19 mouse cellular contexts compared by ENCODE assay signal in genomic region chr3:95029953-95030352, GRCm38 (mm10). TPM values are rescaled to one million over a fixed set of nuclear protein-coding genes. Genes with fewer than 3 reads are reported as not detected.
DNase-seq lines count a peak whose midpoint lies in the region; ATAC-seq and TF ChIP-seq lines count a peak whose summit lies in the region.
"Had no signal": no experiment of that assay in that cellular context is flagged by ENCODE, and none has a peak within 500 bp of the region (broad histone marks: within the 10 kb centered on the region; RNA-seq: fewer than 3 reads in every experiment).

No protein-coding gene starts in this region.

- TF ChIP-seq EP300 in heart, adult 2 months (IDR thresholded peaks at IDR 0.05; ENCODE audit: insufficient read depth, low read depth, low read length) = no peak

- peak; percentile 17; the same call in 1 of the 2 replicates for TF ChIP-seq CTCF in heart, adult 2 months (IDR thresholded peaks at IDR 0.05)
- 0 out of 2 replicates have a peak, but pooled peaks have one; percentile 17 for TF ChIP-seq CTCF in lung, embryonic 14.5 days (IDR thresholded peaks at IDR 0.05; ENCODE audit: low read depth)

- no peak overlapping the region for H3K27ac ChIP-seq in heart, adult 2 months
- H3K27ac ChIP-seq in lung, embryonic 14.5 days (ENCODE audit: low read depth) = no peak overlapping the region
- H3K27ac ChIP-seq in neural tube, embryonic 15.5 days (replicated peaks) = no peak overlapping the region
- H3K27ac ChIP-seq: embryonic facial prominence, embryonic 10.5 days; midbrain, embryonic 15.5 days had no signal

- no peak overlapping the region for H3K4me2 ChIP-seq in lung, embryonic 14.5 days
- H3K4me2 ChIP-seq in neural tube, embryonic 15.5 days = no peak overlapping the region
- H3K4me2 ChIP-seq: heart, embryonic 11.5 days; midbrain, embryonic 15.5 days had no signal

- ATAC-seq in lung, embryonic 14.5 days (ENCODE audit: insufficient read depth) = no peak
- no peak for ATAC-seq in neural tube, embryonic 15.5 days (ENCODE audit: low FRiP score)
- ATAC-seq in frontal cortex, adult (ENCODE audit: low TSS enrichment) = no peak
- ATAC-seq: forebrain, embryonic 16.5 days; midbrain, embryonic 15.5 days had no signal

- no peaks in the 10 kb centered on the region for H3K9me3 ChIP-seq in lung, embryonic 14.5 days (ENCODE audit: low read depth, low read length)
- no peaks in the 10 kb centered on the region for H3K9me3 ChIP-seq in neural tube, embryonic 15.5 days (replicated peaks)
- H3K9me3 ChIP-seq: embryonic facial prominence, embryonic 10.5 days; G1E; midbrain, embryonic 15.5 days had no signal

- peaks cover 2% of the 10 kb centered on the region; the same call in 1 of the 2 replicates for H3K4me1 ChIP-seq in heart, adult 2 months (ENCODE audit: control insufficient read depth, insufficient read depth, low read length)
- H3K4me1 ChIP-seq in lung, embryonic 14.5 days (ENCODE audit: insufficient read depth) = no peaks in the 10 kb centered on the region
- peaks cover 2% of the 10 kb centered on the region; the same call in 1 of the 2 replicates for H3K4me1 ChIP-seq in neural tube, embryonic 15.5 days
- H3K4me1 ChIP-seq: midbrain, embryonic 15.5 days had no signal

- intact Hi-C loops in heart, adult 2 months (cut with DNase I) = no loop called here
- intact Hi-C loops in heart, postnatal 25 days (cut with DNase I) = no loop called here

- no peak overlapping the region for H3K4me3 ChIP-seq in heart, adult 2 months
- no peak overlapping the region for H3K4me3 ChIP-seq in lung, embryonic 14.5 days (ENCODE audit: low read depth, low read length)
- H3K4me3 ChIP-seq in neural tube, embryonic 15.5 days (replicated peaks) = no peak overlapping the region
- H3K4me3 ChIP-seq: embryonic facial prominence, embryonic 10.5 days; erythroblast, embryonic 14.5 days; midbrain, embryonic 15.5 days had no signal

- TF ChIP-seq POLR2A in heart, adult 2 months (IDR thresholded peaks at IDR 0.05; ENCODE audit: insufficient read depth, low read depth, low read length) = no peak

- no peaks in the 10 kb centered on the region for H3K27me3 ChIP-seq in heart, adult 2 months (ENCODE audit: control insufficient read depth, insufficient read depth, low read length)
- H3K27me3 ChIP-seq in lung, embryonic 14.5 days (ENCODE audit: insufficient read depth, low read length) = no peaks in the 10 kb centered on the region
- no peaks in the 10 kb centered on the region for H3K27me3 ChIP-seq in splenic B cell, adult 2 months (ENCODE audit: control insufficient read depth, insufficient read depth, low read length, poor library complexity, severe bottlenecking)
- no peaks in the 10 kb centered on the region for H3K27me3 ChIP-seq in neural tube, embryonic 15.5 days (replicated peaks)
- H3K27me3 ChIP-seq: midbrain, embryonic 15.5 days had no signal

- no peaks in the 10 kb centered on the region for H3K79me2 ChIP-seq in heart, adult 2 months (replicated peaks; ENCODE audit: control insufficient read depth, insufficient read depth, low read length)

- no peak for DNase-seq in heart, adult 2 months
- DNase-seq in heart, postnatal 25 days (ENCODE audit: low spot score) = no peak
- peak; percentile 7 for DNase-seq in lung, embryonic 14.5 days
- DNase-seq in lung, postnatal 4 days = no peak
- peak; percentile 29 for DNase-seq in NIH3T3 (ENCODE audit: low read depth)
- peak; percentile 40 for DNase-seq in splenic B cell, adult 2 months (ENCODE audit: low read depth, low spot score)
- DNase-seq: adrenal gland, postnatal 36 days; cerebellum, postnatal 14 days; gastrocnemius, postnatal 14 days; kidney, postnatal 36 days; right cerebral cortex, postnatal 14 days had no signal

- H3K36me3 ChIP-seq in heart, adult 2 months (ENCODE audit: control insufficient read depth, insufficient read depth, low read length) = no peaks in the 10 kb centered on the region
- peaks cover 47% of the 10 kb centered on the region for H3K36me3 ChIP-seq in lung, embryonic 14.5 days (ENCODE audit: insufficient read depth)
- peaks cover 13% of the 10 kb centered on the region; the same call in 1 of the 2 replicates for H3K36me3 ChIP-seq in splenic B cell, adult 2 months (ENCODE audit: control insufficient read depth, insufficient read depth, low read length, poor library complexity, severe bottlenecking)
- H3K36me3 ChIP-seq in neural tube, embryonic 15.5 days = peaks cover 52% of the 10 kb centered on the region

- WGBS in heart, adult 2 months = 63% methylated on average over 3 of the region's 3 CpGs
- 68% methylated on average over 3 of the region's 3 CpGs for WGBS in lung, embryonic 14.5 days
- WGBS in neural tube, embryonic 15.5 days = 69% methylated on average over 3 of the region's 3 CpGs

- no peak overlapping the region for H3K9ac ChIP-seq in heart, adult 2 months (ENCODE audit: low read depth, low read length)
- no peak overlapping the region for H3K9ac ChIP-seq in lung, embryonic 14.5 days
- H3K9ac ChIP-seq in neural tube, embryonic 15.5 days (replicated peaks) = no peak overlapping the region
- H3K9ac ChIP-seq: midbrain, embryonic 15.5 days had no signal

RNA-seq across cellular contexts. Expression of gene Psmd4, which starts 12.5 kb away (rescaled TPM):
- 100 to 1,000 TPM; 121 to 140 TPM for total RNA-seq in heart, adult 2 months (2021)
- polyA plus RNA-seq in heart, adult 2 months (2012; rRNA removed) = 119 and 144 TPM in 2 replicates
- total RNA-seq in heart, postnatal 25 days (2021) = 100 to 1,000 TPM; 119 to 129 TPM
- polyA plus RNA-seq in lung, embryonic 14.5 days (2014; fragmentation: Nextera tagmentation; extraction: Ambion mirVana) = 236 and 250 TPM in 2 replicates
- polyA plus RNA-seq in neural tube, embryonic 15.5 days (2015; fragmentation: Nextera tagmentation; extraction: Ambion mirVana) = 264 and 266 TPM in 2 replicates

RNA-seq across cellular contexts. Expression of gene Zfp687, which starts 14.7 kb away (rescaled TPM):
- 10 to 100 TPM; 11.0 to 13.5 TPM for total RNA-seq in heart, adult 2 months (2021)
- 10.6 and 10.9 TPM in 2 replicates for polyA plus RNA-seq in heart, adult 2 months (2012; rRNA removed)
- 10 to 100 TPM; 10.8 to 11.1 TPM for total RNA-seq in heart, postnatal 25 days (2021)
- polyA plus RNA-seq in lung, embryonic 14.5 days (2014; fragmentation: Nextera tagmentation; extraction: Ambion mirVana) = 28.1 and 31.7 TPM in 2 replicates
- polyA plus RNA-seq in neural tube, embryonic 15.5 days (2015; fragmentation: Nextera tagmentation; extraction: Ambion mirVana) = 16.6 and 17.7 TPM in 2 replicates

RNA-seq across cellular contexts. Expression of gene Pi4kb, which starts 55.4 kb away (rescaled TPM):
- total RNA-seq in heart, adult 2 months (2021) = 10 to 100 TPM; 25.8 to 29.5 TPM
- 18.7 and 28.7 TPM in 2 replicates for polyA plus RNA-seq in heart, adult 2 months (2012; rRNA removed)
- 10 to 100 TPM; 25.3 to 27.0 TPM for total RNA-seq in heart, postnatal 25 days (2021)
- polyA plus RNA-seq in lung, embryonic 14.5 days (2014; fragmentation: Nextera tagmentation; extraction: Ambion mirVana) = 24.7 and 25.9 TPM in 2 replicates
- 22.5 and 23.8 TPM in 2 replicates for polyA plus RNA-seq in neural tube, embryonic 15.5 days (2015; fragmentation: Nextera tagmentation; extraction: Ambion mirVana)

Comparison
In these comparisons a context has a peak if more than half of its experiments do, and no peak if none do; other contexts are left out.
1. DNase-seq: peak in lung, embryonic 14.5 days (single experiment), NIH3T3 (single experiment) and splenic B cell, adult 2 months (single experiment); none in heart, adult 2 months (0 of 2), heart, postnatal 25 days (single experiment) and lung, postnatal 4 days (0 of 2).